Mouse (Mus musculus) olfactory bulb, adult 2 months (tissue): Measurements from ENCODE around the gene Ppm1d.

ENCODE experiments used
- CTCF ChIP-seq: fragments of 200-500 bp; IDR thresholded peaks from 2 replicates; pipeline ENCODE4 v1.5.1; 2012; ENCODE audit warnings: low read depth, mild to moderate bottlenecking, low read length, moderate library complexity; ENCODE audit not compliant: insufficient read depth
- POLR2A ChIP-seq: fragments of 200-500 bp; IDR thresholded peaks from 2 replicates; pipeline ENCODE4 v1.6.1; 2012; ENCODE audit warnings: mild to moderate bottlenecking, low read depth, low read length, moderate library complexity; ENCODE audit not compliant: insufficient read depth

GRCm38 (mm10) chr11:85323567-85324330, 12.7 kb downstream of the Ppm1d start:
- TF ChIP-seq CTCF (no peak), POLR2A (no peak)
